Comparison of ENCODE assay signal across 28 mouse cellular contexts in the genomic region with DNA sequence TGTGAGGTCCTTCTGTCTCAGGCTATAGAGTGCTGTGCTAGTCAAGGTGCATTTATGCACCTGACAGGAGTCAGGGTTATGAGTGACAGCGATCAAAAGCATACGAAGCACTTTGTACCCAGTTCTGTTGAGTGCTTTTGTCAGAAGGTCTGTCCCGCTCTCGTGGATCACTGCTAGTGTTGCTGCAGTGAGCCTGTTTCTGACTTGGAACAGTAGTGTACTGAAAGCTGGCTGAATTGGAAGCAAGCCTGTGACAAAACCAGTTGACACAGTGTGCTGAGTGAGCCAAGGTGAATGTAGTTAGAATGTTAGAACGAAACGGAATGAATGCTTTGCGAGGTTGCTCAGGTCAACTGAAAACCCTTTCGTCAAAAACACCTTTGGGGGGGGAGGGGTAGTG.
DNase-seq lines count a peak whose midpoint lies in the region; ATAC-seq and TF ChIP-seq lines count a peak whose summit lies in the region.
"Had no signal": no experiment of that assay in that cellular context is flagged by ENCODE, and none has a peak within 500 bp of the region (broad histone marks: within the 10 kb centered on the region; RNA-seq: fewer than 3 reads in every experiment).

No protein-coding gene starts in this region.

- no peaks in the 10 kb centered on the region for H3K79me2 ChIP-seq in myocyte (ENCODE audit: control insufficient read depth, insufficient read depth)

- 75% methylated on average over 8 of the region's 8 CpGs for WGBS in heart, embryonic 12.5 days
- WGBS in kidney, embryonic 16.5 days, result 74% methylated on average over 8 of the region's 8 CpGs

- H3K9me3 ChIP-seq in heart, embryonic 12.5 days (replicated peaks), result no peaks in the 10 kb centered on the region
- H3K9me3 ChIP-seq in kidney, embryonic 16.5 days (ENCODE audit: low read length), result no peaks in the 10 kb centered on the region
- H3K9me3 ChIP-seq: embryonic facial prominence, embryonic 13.5 days; forebrain, embryonic 13.5 days; hindbrain, embryonic 13.5 days; limb, embryonic 15.5 days; midbrain, embryonic 10.5 days; neural tube, embryonic 15.5 days had no signal

- no peak for ATAC-seq in heart, embryonic 12.5 days (ENCODE audit: insufficient number of reproducible peaks, low FRiP score)
- no peak for ATAC-seq in kidney, embryonic 16.5 days (ENCODE audit: low FRiP score, low TSS enrichment)
- ATAC-seq: activated CD4-positive, CD25-positive, alpha-beta regulatory T cell, adult 4 months; forebrain, embryonic 13.5 days had no signal

- no peaks in the 10 kb centered on the region for H3K27me3 ChIP-seq in heart, embryonic 12.5 days (replicated peaks)
- no peaks in the 10 kb centered on the region for H3K27me3 ChIP-seq in kidney, embryonic 16.5 days (ENCODE audit: insufficient read depth, low read length)
- no peaks in the 10 kb centered on the region for H3K27me3 ChIP-seq in myocyte (ENCODE audit: control insufficient read depth, insufficient read depth, insufficient read length)
- H3K27me3 ChIP-seq: embryonic facial prominence, embryonic 13.5 days; forebrain, embryonic 13.5 days; hindbrain, embryonic 13.5 days; limb, embryonic 15.5 days; neural tube, embryonic 15.5 days had no signal

- no peak overlapping the region for H3K4me2 ChIP-seq in heart, embryonic 12.5 days
- H3K4me2 ChIP-seq in kidney, embryonic 16.5 days (replicated peaks; ENCODE audit: low read depth, low read length), result no peak overlapping the region
- peak overlapping the region; percentile 35 for H3K4me2 ChIP-seq in myocyte (ENCODE audit: low read depth)
- H3K4me2 ChIP-seq: embryonic facial prominence, embryonic 13.5 days; forebrain, embryonic 13.5 days; heart, embryonic 11.5 days; hindbrain, embryonic 13.5 days; limb, embryonic 15.5 days; neural tube, embryonic 15.5 days had no signal

- peak; percentile 52 to 58 for DNase-seq in cerebellum, postnatal 10 days
- DNase-seq in cerebellum, adult 8-10 months, result no peak
- DNase-seq in heart, adult 8-10 months (ENCODE audit: low spot score), result peak; percentile 30
- no peak for DNase-seq in kidney, postnatal 4 days
- DNase-seq: adrenal gland, adult 8-10 months; cerebellum, adult 18-20 months; cerebellum, postnatal 36 days; embryo, embryonic 11 days; gastrocnemius, postnatal 10 days; layer of hippocampus, adult 9-11 months; left cerebral cortex, postnatal 4 days; lung, adult 18-20 months; lung, postnatal 10 days; thymus, adult 18-20 months; thymus, postnatal 36 days had no signal

- no peaks in the 10 kb centered on the region for H3K36me3 ChIP-seq in heart, embryonic 12.5 days
- no peaks in the 10 kb centered on the region for H3K36me3 ChIP-seq in kidney, embryonic 16.5 days (ENCODE audit: insufficient read depth, low read length)
- no peaks in the 10 kb centered on the region for H3K36me3 ChIP-seq in myocyte (ENCODE audit: control insufficient read depth, insufficient read depth)
- H3K36me3 ChIP-seq: embryonic facial prominence, embryonic 13.5 days; hindbrain, embryonic 13.5 days; limb, embryonic 15.5 days; midbrain, embryonic 10.5 days; neural tube, embryonic 15.5 days had no signal

- no peak overlapping the region for H3K4me3 ChIP-seq in heart, embryonic 12.5 days
- H3K4me3 ChIP-seq in kidney, embryonic 16.5 days (ENCODE audit: low read length), result no peak overlapping the region
- H3K4me3 ChIP-seq in myocyte, result no peak overlapping the region
- H3K4me3 ChIP-seq: embryonic facial prominence, embryonic 13.5 days; erythroblast, embryonic 14.5 days; forebrain, embryonic 13.5 days; hindbrain, embryonic 13.5 days; left cerebral cortex, adult 2 months; limb, embryonic 15.5 days; midbrain, embryonic 10.5 days; neural tube, embryonic 15.5 days had no signal

- H3K4me1 ChIP-seq in heart, embryonic 12.5 days (replicated peaks), result 0 out of 2 replicates have a peak, but pooled peaks cover 5% of the 10 kb centered on the region
- no peaks in the 10 kb centered on the region for H3K4me1 ChIP-seq in kidney, embryonic 16.5 days (ENCODE audit: insufficient read depth, low read length)
- H3K4me1 ChIP-seq: forebrain, embryonic 13.5 days; limb, embryonic 15.5 days had no signal

- H3K27ac ChIP-seq in heart, embryonic 12.5 days (ENCODE audit: poor library complexity, severe bottlenecking), result no peak overlapping the region
- H3K27ac ChIP-seq in kidney, embryonic 16.5 days (ENCODE audit: low read length), result 0 out of 2 replicates have a peak overlapping the region, but pooled peaks have one; percentile 6
- H3K27ac ChIP-seq: embryonic facial prominence, embryonic 13.5 days; forebrain, embryonic 13.5 days; hindbrain, embryonic 13.5 days; left cerebral cortex, adult 2 months; limb, embryonic 15.5 days; midbrain, embryonic 10.5 days; neural tube, embryonic 15.5 days had no signal

- no peak overlapping the region for H3K9ac ChIP-seq in heart, embryonic 12.5 days
- H3K9ac ChIP-seq in kidney, embryonic 16.5 days (replicated peaks; ENCODE audit: low read length), result no peak overlapping the region
- H3K9ac ChIP-seq: embryonic facial prominence, embryonic 13.5 days; forebrain, embryonic 13.5 days; hindbrain, embryonic 13.5 days; limb, embryonic 15.5 days; neural tube, embryonic 15.5 days had no signal

- H3ac ChIP-seq in myocyte (ENCODE audit: control insufficient read depth, insufficient read length), result no peak overlapping the region

- TF ChIP-seq POLR2A in myocyte (IDR thresholded peaks at IDR 0.05; ENCODE audit: insufficient read length, low read depth), result no peak

TF ChIP-seq in myocyte, 11 proteins besides CTCF, POLR2A, EP300 and RAD21:
- TF ChIP-seq E2F4 (IDR thresholded peaks at IDR 0.05; ENCODE audit: insufficient read depth), result no peak
- no peak for TF ChIP-seq USF1 (IDR thresholded peaks at IDR 0.05; ENCODE audit: low read depth)

Comparison
In these comparisons a context has a peak if more than half of its experiments do, and no peak if none do; other contexts are left out.
1. DNase-seq: peak in cerebellum, postnatal 10 days (2 of 2) and heart, adult 8-10 months (single experiment); none in cerebellum, adult 8-10 months (single experiment) and kidney, postnatal 4 days (0 of 2).